Mouse (Mus musculus) liver, embryonic 15.5 days (tissue): Measurements from ENCODE around the gene Gpalpp1. TPM values are rescaled to one million over a fixed set of nuclear protein-coding genes. Genes with fewer than 3 reads are reported as not detected.

ENCODE experiments used
- ATAC-seq: fragments of 200-750 bp; cut with Nextera tagmentation; 2 replicates; pipeline ENCODE4 v1.8.0; 2017; ENCODE audit warnings: moderate number of reproducible peaks, mild to moderate bottlenecking, moderate library complexity; ENCODE audit not compliant: insufficient read depth
- H3K27ac ChIP-seq: fragments of 300-500 bp; sonication (generic); replicated peaks from 2 replicates; pipeline ENCODE4 v1.5.1; 2015; ENCODE audit warnings: mild to moderate bottlenecking, inconsistent platforms
- H3K27me3 ChIP-seq: fragments of 300-500 bp; sonication (generic); 2 replicates; pipeline ENCODE4 v1.6.1; 2015; ENCODE audit warnings: mild to moderate bottlenecking, inconsistent platforms
- H3K36me3 ChIP-seq: fragments of 300-500 bp; sonication (generic); replicated peaks from 2 replicates; pipeline ENCODE4 v1.6.1; 2015; ENCODE audit warnings: moderate library complexity, mild to moderate bottlenecking, inconsistent platforms
- H3K4me1 ChIP-seq: fragments of 300-500 bp; sonication (generic); replicated peaks from 2 replicates; pipeline ENCODE4 v1.6.1; 2015; ENCODE audit warnings: inconsistent platforms
- H3K4me2 ChIP-seq: fragments of 300-500 bp; sonication (generic); 2 replicates; pipeline ENCODE4 v1.6.1; 2015; ENCODE audit warnings: moderate library complexity, mild to moderate bottlenecking, inconsistent platforms
- H3K4me3 ChIP-seq: fragments of 300-500 bp; sonication (generic); replicated peaks from 2 replicates; pipeline ENCODE4 v1.5.1; 2015; ENCODE audit warnings: mild to moderate bottlenecking, inconsistent platforms
- H3K9ac ChIP-seq: fragments of 300-500 bp; sonication (generic); 2 replicates; pipeline ENCODE4 v1.6.1; 2015; ENCODE audit warnings: moderate library complexity, mild to moderate bottlenecking, inconsistent platforms
- H3K9me3 ChIP-seq: fragments of 300-500 bp; sonication (generic); replicated peaks from 2 replicates; pipeline ENCODE4 v1.6.1; 2016; ENCODE audit warnings: inconsistent platforms
- WGBS: fragments of 180-500 bp; shearing (Covaris S2); methylation state at CpG from one replicate; pipeline ENCODE4 v1.1.7; 2015; ENCODE audit warnings: mixed read lengths; ENCODE audit not compliant: insufficient replicate concordance; 5-methylcytosine and 5-hydroxymethylcytosine counted together
- polyA plus RNA-seq: library from polyadenylated mRNA; unstranded; fragments of >200 nt; fragmentation: Nextera tagmentation; extraction: Ambion mirVana; gene quantifications from 2 replicates; pipeline ENCODE4 v1.2.1, GENCODE M21; 2015

Gene Gpalpp1
- polyA plus RNA-seq, 1 experiment from 2014 or later, result 4.7 TPM

GRCm38 (mm10) chr14:76068296-76068695 lies 42.3 kb downstream of the Gpalpp1 start:
- H3K9me3 ChIP-seq, result no peaks in the 10 kb centered on the region
- no peak overlapping the region for H3K4me3 ChIP-seq
- 58% methylated on average over 4 of the region's 4 CpGs for WGBS
- H3K36me3 ChIP-seq, result no peaks in the 10 kb centered on the region
- no peak for ATAC-seq
- no peaks in the 10 kb centered on the region for H3K4me1 ChIP-seq
- no peak overlapping the region for H3K4me2 ChIP-seq
- H3K27ac ChIP-seq, result no peak overlapping the region
- no peaks in the 10 kb centered on the region for H3K27me3 ChIP-seq
- H3K9ac ChIP-seq, result no peak overlapping the region

- no peak overlapping the region for H3K9ac ChIP-seq
- 54% methylated on average over 1 of the region's 1 CpGs for WGBS
- H3K36me3 ChIP-seq, result no peaks in the 10 kb centered on the region
- H3K9me3 ChIP-seq, result no peaks in the 10 kb centered on the region
- no peaks in the 10 kb centered on the region for H3K4me1 ChIP-seq
- no peaks in the 10 kb centered on the region for H3K27me3 ChIP-seq
- no peak overlapping the region for H3K4me2 ChIP-seq
- H3K27ac ChIP-seq, result no peak overlapping the region
- H3K4me3 ChIP-seq, result no peak overlapping the region
- no peak for ATAC-seq
Observed at GRCm38 (mm10) chr14:76067237-76067636, 43.3 kb downstream of the Gpalpp1 start.

- no peak overlapping the region for H3K4me2 ChIP-seq
- 60% methylated on average over 5 of the region's 5 CpGs for WGBS
- H3K27ac ChIP-seq, result no peak overlapping the region
- no peak for ATAC-seq
- H3K27me3 ChIP-seq, result no peaks in the 10 kb centered on the region
- no peaks in the 10 kb centered on the region for H3K36me3 ChIP-seq
- H3K9ac ChIP-seq, result no peak overlapping the region
- no peaks in the 10 kb centered on the region for H3K4me1 ChIP-seq
- H3K9me3 ChIP-seq, result no peaks in the 10 kb centered on the region
- no peak overlapping the region for H3K4me3 ChIP-seq
Observed at GRCm38 (mm10) chr14:76059441-76059840, 51.1 kb downstream of the Gpalpp1 start.

- Histone ChIP-seq H3K4me3 (no peak overlapping the region), H3K9me3 (no peaks in the 10 kb centered on the region), H3K27ac (no peak overlapping the region), H3K9ac (no peak overlapping the region), H3K4me1 (no peaks in the 10 kb centered on the region), H3K4me2 (no peak overlapping the region), H3K27me3 (no peaks in the 10 kb centered on the region), H3K36me3 (no peaks in the 10 kb centered on the region)
- ATAC-seq, result no peak
- 67% methylated on average over 11 of the region's 11 CpGs for WGBS
Observed at GRCm38 (mm10) chr14:76053726-76054125, 56.8 kb downstream of the Gpalpp1 start.

GRCm38 (mm10) chr14:76051966-76052365 lies 58.6 kb downstream of the Gpalpp1 start:
- no peak for ATAC-seq
- H3K36me3 ChIP-seq, result no peaks in the 10 kb centered on the region
- H3K4me1 ChIP-seq, result no peaks in the 10 kb centered on the region
- no peaks in the 10 kb centered on the region for H3K27me3 ChIP-seq
- H3K27ac ChIP-seq, result no peak overlapping the region
- no peak overlapping the region for H3K4me2 ChIP-seq
- H3K9me3 ChIP-seq, result no peaks in the 10 kb centered on the region
- no peak overlapping the region for H3K4me3 ChIP-seq
- WGBS, result 34% methylated on average over 7 of the region's 7 CpGs
- no peak overlapping the region for H3K9ac ChIP-seq

- Histone ChIP-seq H3K9ac (no peak overlapping the region), H3K36me3 (no peaks in the 10 kb centered on the region), H3K9me3 (no peaks in the 10 kb centered on the region), H3K4me2 (no peak overlapping the region), H3K4me1 (no peaks in the 10 kb centered on the region), H3K27me3 (no peaks in the 10 kb centered on the region), H3K27ac (no peak overlapping the region), H3K4me3 (no peak overlapping the region)
- ATAC-seq, result no peak
- 42% methylated on average over 1 of the region's 1 CpGs for WGBS
Observed at GRCm38 (mm10) chr14:76045767-76046166, 64.8 kb downstream of the Gpalpp1 start.

GRCm38 (mm10) chr14:76044164-76044557 lies 66.4 kb downstream of the Gpalpp1 start:
- no peaks in the 10 kb centered on the region for H3K27me3 ChIP-seq
- no peak for ATAC-seq
- H3K36me3 ChIP-seq, result no peaks in the 10 kb centered on the region
- H3K9ac ChIP-seq, result no peak overlapping the region
- no peak overlapping the region for H3K4me2 ChIP-seq
- no peak overlapping the region for H3K4me3 ChIP-seq
- H3K27ac ChIP-seq, result no peak overlapping the region
- H3K4me1 ChIP-seq, result no peaks in the 10 kb centered on the region
- H3K9me3 ChIP-seq, result no peaks in the 10 kb centered on the region
- 62% methylated on average over 3 of the region's 3 CpGs for WGBS

GRCm38 (mm10) chr14:76043251-76044163 lies 67.1 kb downstream of the Gpalpp1 start:
- no peak overlapping the region for H3K4me2 ChIP-seq
- H3K4me3 ChIP-seq, result no peak overlapping the region
- H3K27ac ChIP-seq, result no peak overlapping the region
- no peaks in the 10 kb centered on the region for H3K4me1 ChIP-seq
- no peak for ATAC-seq
- no peaks in the 10 kb centered on the region for H3K27me3 ChIP-seq
- 68% methylated on average over 14 of the region's 14 CpGs for WGBS
- no peaks in the 10 kb centered on the region for H3K9me3 ChIP-seq
- no peak overlapping the region for H3K9ac ChIP-seq
- no peaks in the 10 kb centered on the region for H3K36me3 ChIP-seq

Other genes with a start within 250 kb of the Gpalpp1 start
- 0.14 and 0.21 TPM in 2 replicates for gene Kctd4, start 155.8 kb downstream of the Gpalpp1 start, polyA plus RNA-seq
- 18.0 and 19.4 TPM in 2 replicates for gene Gtf2f2, start 99.9 kb downstream of the Gpalpp1 start, polyA plus RNA-seq
- gene Nufip1, start 131 bp upstream of the Gpalpp1 start, polyA plus RNA-seq, result 4.9 and 5.3 TPM in 2 replicates